In the genomic region with DNA sequence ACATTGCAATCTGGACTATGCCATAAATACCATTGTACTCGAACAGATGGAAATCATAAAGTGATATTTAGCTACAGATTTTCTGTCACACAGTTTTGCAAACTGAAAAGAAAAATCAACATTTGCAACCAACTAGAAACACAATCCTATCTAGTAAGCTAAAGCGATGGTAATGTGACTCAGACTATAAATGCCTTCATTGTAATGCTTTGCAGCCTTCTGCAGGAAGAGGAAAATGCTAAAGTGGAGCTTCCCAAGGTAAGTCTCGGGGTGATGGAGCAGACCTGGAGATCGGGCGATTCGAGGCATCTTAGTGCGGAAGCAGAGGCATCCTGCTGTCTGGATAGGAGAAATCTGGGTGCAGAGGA, we compare ENCODE assay signal across 15 mouse cellular contexts.
"Had no signal": no experiment of that assay in that cellular context is flagged by ENCODE, and none has a peak within 500 bp of the region (broad histone marks: within the 10 kb centered on the region; RNA-seq: fewer than 3 reads in every experiment).

No protein-coding gene starts in this region.

- H3K9ac ChIP-seq: liver, embryonic 13.5 days had no signal

- H3K27ac ChIP-seq: kidney, postnatal 0 days; liver, embryonic 13.5 days; stomach, postnatal 0 days had no signal

- H3K4me3 ChIP-seq: liver, embryonic 13.5 days had no signal

- H3K9me3 ChIP-seq: liver, embryonic 13.5 days had no signal

- H3K4me1 ChIP-seq: liver, embryonic 13.5 days had no signal

- H3K36me3 ChIP-seq: liver, embryonic 13.5 days had no signal

- H3K4me2 ChIP-seq: liver, embryonic 13.5 days; midbrain, embryonic 11.5 days had no signal

- H3K27me3 ChIP-seq: liver, embryonic 13.5 days had no signal

- DNase-seq: kidney, postnatal 25 days; liver, embryonic 13.5 days; lung, adult 2 months; lung, postnatal 14 days; lung, postnatal 4 days; midbrain, embryonic 14.5 days; right cerebral cortex, adult 18-20 months; right cerebral cortex, postnatal 14 days; right cerebral cortex, postnatal 4 days; thymus, adult 2 months; thymus, postnatal 14 days; thymus, postnatal 4 days had no signal
